Mouse (Mus musculus) cortical plate, adult 2 months (tissue): ENCODE results near the gene Atp2b1.

Experiments used
- CTCF ChIP-seq: fragments of 200-500 bp; IDR thresholded peaks from 2 replicates; pipeline ENCODE4 v1.5.1; 2011; ENCODE audit warnings: mild to moderate bottlenecking, control low read depth, low read length; ENCODE audit not compliant: insufficient read depth; ENCODE audit errors: extremely low read depth
- POLR2A ChIP-seq: fragments of 200-500 bp; IDR thresholded peaks from 2 replicates; pipeline ENCODE4 v1.6.1; 2011; ENCODE audit warnings: mild to moderate bottlenecking, low read length, control low read depth; ENCODE audit not compliant: insufficient read depth; ENCODE audit errors: extremely low read depth

DNA sequence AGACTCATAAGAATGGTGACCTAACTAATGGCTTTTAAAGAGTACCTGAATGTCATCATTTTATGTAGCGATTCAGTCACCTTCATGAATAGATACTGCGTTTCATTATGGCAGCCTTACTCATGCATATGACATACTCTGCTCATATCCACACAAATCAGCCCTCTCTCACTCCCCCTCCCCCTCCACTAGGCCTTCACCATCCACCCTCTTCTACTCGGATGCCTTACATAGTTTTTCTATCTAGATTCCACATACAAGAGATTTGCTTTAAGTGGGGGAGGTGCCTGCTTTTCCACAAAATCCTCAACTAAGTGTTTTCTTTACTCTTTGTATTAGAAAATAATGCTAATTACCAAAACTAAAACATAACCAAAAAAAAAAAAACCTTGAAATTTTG is 96.9 kb downstream of the Atp2b1 start:
- TF ChIP-seq POLR2A (no peak), CTCF (no peak)
